Mouse (Mus musculus) C2C12 (cell line): Measurements from ENCODE around the gene Spata2l.

Source experiments
- CEBPB ChIP-seq: IDR thresholded peaks from one replicate; pipeline ENCODE4 v1.6.1; 2011; ENCODE audit warnings: low read depth, mild to moderate bottlenecking, control low read depth, moderate library complexity
- CTCF ChIP-seq: IDR thresholded peaks from one replicate; pipeline ENCODE4 v1.5.1; 2011; ENCODE audit not compliant: control insufficient read depth, insufficient read depth, insufficient read length
- FOSL1 ChIP-seq: IDR thresholded peaks from one replicate; pipeline ENCODE4 v1.8.0; 2011; ENCODE audit warnings: mild to moderate bottlenecking, low read length; ENCODE audit not compliant: poor library complexity, insufficient read depth, severe bottlenecking
- MAX ChIP-seq: IDR thresholded peaks from one replicate; pipeline ENCODE4 v1.6.1; 2011; ENCODE audit warnings: mild to moderate bottlenecking, control low read depth
- MYOD1 ChIP-seq: IDR thresholded peaks from one replicate; pipeline ENCODE4 v1.6.1; 2011; ENCODE audit warnings: low read depth; ENCODE audit not compliant: control insufficient read depth, insufficient read length
- MYOG ChIP-seq: IDR thresholded peaks from one replicate; pipeline ENCODE4 v1.6.1; 2011; ENCODE audit not compliant: control insufficient read depth, insufficient read length; ENCODE audit errors: extremely low read depth
- USF1 ChIP-seq: IDR thresholded peaks from one replicate; pipeline ENCODE4 v1.6.1; 2011; ENCODE audit warnings: low read depth, mild to moderate bottlenecking, control low read depth, moderate library complexity

DNA sequence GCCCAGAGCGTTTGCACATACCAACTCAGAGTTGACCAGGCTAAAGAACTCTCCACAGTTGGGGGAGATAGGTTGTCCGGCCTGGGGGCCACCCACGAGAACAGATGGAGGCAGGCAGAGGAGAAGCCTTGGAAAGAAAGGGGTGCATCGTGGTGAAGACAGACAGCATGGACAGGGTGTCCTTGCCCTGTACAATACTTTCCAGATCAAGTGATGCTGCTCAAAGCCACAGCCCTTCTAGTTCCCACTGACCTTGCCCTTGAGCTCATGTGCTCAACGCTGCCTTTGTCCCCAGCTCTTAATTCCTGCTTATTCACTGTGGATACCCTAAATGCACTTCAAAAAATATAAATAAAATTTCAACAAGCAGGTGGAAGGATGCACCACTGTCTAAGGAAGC, 38.4 kb upstream of the Spata2l start:
- no peak for TF ChIP-seq CTCF
- no peak for TF ChIP-seq MAX
- TF ChIP-seq MYOG: no peak
- no peak for TF ChIP-seq USF1
- TF ChIP-seq CEBPB: no peak
- no peak for TF ChIP-seq FOSL1
- no peak for TF ChIP-seq MYOD1
